Mouse (Mus musculus): Measurements from ENCODE around the gene Lrrc75b. TPM values are rescaled to one million over a fixed set of nuclear protein-coding genes. Genes with fewer than 3 reads are reported as not detected.

Gene Lrrc75b
- not detected in 2 replicates for polyA plus RNA-seq (2011; ENCODE audit: insufficient read depth, insufficient read length, low read depth, missing spikeins)

- H3K36me3 ChIP-seq (ENCODE audit: control insufficient read depth, insufficient read depth, low read length, poor library complexity, severe bottlenecking): no peaks in the 10 kb centered on the region
- H3K27ac ChIP-seq (ENCODE audit: insufficient read depth, low read length): no peak within 1 kb of the TSS
- peaks cover 4% of the 10 kb centered on the region for H3K4me1 ChIP-seq (ENCODE audit: control insufficient read depth, insufficient read depth, low read length)
- peak within 1 kb of the TSS; percentile 54 for H3K4me3 ChIP-seq (ENCODE audit: low read depth, low read length)
- TF ChIP-seq CTCF (IDR thresholded peaks at IDR 0.05; ENCODE audit: low read depth, low read length) (no peak), POLR2A (IDR thresholded peaks at IDR 0.05; ENCODE audit: insufficient read depth, low read length) (no peak), EP300 (IDR thresholded peaks at IDR 0.05; ENCODE audit: insufficient read depth, low read depth, low read length) (no peak)
- no peaks in the 10 kb centered on the region for H3K9me3 ChIP-seq (replicated peaks; ENCODE audit: control insufficient read depth, insufficient read depth, low read length, poor library complexity, severe bottlenecking)
- H3K27me3 ChIP-seq (ENCODE audit: control insufficient read depth, insufficient read depth, low read length, poor library complexity, severe bottlenecking): peaks cover 4% of the 10 kb centered on the region; the same call in 1 of the 2 replicates
- H3K9ac ChIP-seq (ENCODE audit: low read depth, poor library complexity, severe bottlenecking): peak within 1 kb of the TSS; percentile 64
Measured at GRCm38 (mm10) chr10:75559676-75560548, at the start of gene Lrrc75b. Gene Lrrc75b, minus strand, starts transcription at chr10:75560330.

- TF ChIP-seq CTCF (IDR thresholded peaks at IDR 0.05; ENCODE audit: low read depth, low read length) (no peak), EP300 (IDR thresholded peaks at IDR 0.05; ENCODE audit: insufficient read depth, low read depth, low read length) (no peak), POLR2A (IDR thresholded peaks at IDR 0.05; ENCODE audit: insufficient read depth, low read length) (no peak)
- Histone ChIP-seq H3K4me3 (ENCODE audit: low read depth, low read length) (no peak overlapping the region), H3K27me3 (ENCODE audit: control insufficient read depth, insufficient read depth, low read length, poor library complexity, severe bottlenecking) (no peaks in the 10 kb centered on the region), H3K27ac (ENCODE audit: insufficient read depth, low read length) (no peak overlapping the region), H3K9me3 (replicated peaks; ENCODE audit: control insufficient read depth, insufficient read depth, low read length, poor library complexity, severe bottlenecking) (no peaks in the 10 kb centered on the region), H3K36me3 (ENCODE audit: control insufficient read depth, insufficient read depth, low read length, poor library complexity, severe bottlenecking) (no peaks in the 10 kb centered on the region), H3K9ac (ENCODE audit: low read depth, poor library complexity, severe bottlenecking) (no peak overlapping the region), H3K4me1 (ENCODE audit: control insufficient read depth, insufficient read depth, low read length) (no peaks in the 10 kb centered on the region)
Measured at GRCm38 (mm10) chr10:75608975-75609374, 48.8 kb upstream of the Lrrc75b start.

- Histone ChIP-seq H3K4me1 (ENCODE audit: control insufficient read depth, insufficient read depth, low read length) (no peaks in the 10 kb centered on the region), H3K27me3 (ENCODE audit: control insufficient read depth, insufficient read depth, low read length, poor library complexity, severe bottlenecking) (no peaks in the 10 kb centered on the region), H3K36me3 (ENCODE audit: control insufficient read depth, insufficient read depth, low read length, poor library complexity, severe bottlenecking) (no peaks in the 10 kb centered on the region), H3K27ac (ENCODE audit: insufficient read depth, low read length) (no peak overlapping the region), H3K9ac (ENCODE audit: low read depth, poor library complexity, severe bottlenecking) (no peak overlapping the region), H3K9me3 (replicated peaks; ENCODE audit: control insufficient read depth, insufficient read depth, low read length, poor library complexity, severe bottlenecking) (no peaks in the 10 kb centered on the region), H3K4me3 (ENCODE audit: low read depth, low read length) (no peak overlapping the region)
- TF ChIP-seq EP300 (IDR thresholded peaks at IDR 0.05; ENCODE audit: insufficient read depth, low read depth, low read length) (no peak), POLR2A (IDR thresholded peaks at IDR 0.05; ENCODE audit: insufficient read depth, low read length) (no peak), CTCF (IDR thresholded peaks at IDR 0.05; ENCODE audit: low read depth, low read length) (no peak)
Measured at GRCm38 (mm10) chr10:75607253-75607652, 47.1 kb upstream of the Lrrc75b start.

GRCm38 (mm10) chr10:75605162-75605846 is 45.2 kb upstream of the Lrrc75b start:
- H3K9me3 ChIP-seq (replicated peaks; ENCODE audit: control insufficient read depth, insufficient read depth, low read length, poor library complexity, severe bottlenecking): no peaks in the 10 kb centered on the region
- H3K9ac ChIP-seq (ENCODE audit: low read depth, poor library complexity, severe bottlenecking): no peak overlapping the region
- H3K4me1 ChIP-seq (ENCODE audit: control insufficient read depth, insufficient read depth, low read length): no peaks in the 10 kb centered on the region
- no peaks in the 10 kb centered on the region for H3K36me3 ChIP-seq (ENCODE audit: control insufficient read depth, insufficient read depth, low read length, poor library complexity, severe bottlenecking)
- no peak overlapping the region for H3K27ac ChIP-seq (ENCODE audit: insufficient read depth, low read length)
- H3K27me3 ChIP-seq (ENCODE audit: control insufficient read depth, insufficient read depth, low read length, poor library complexity, severe bottlenecking): no peaks in the 10 kb centered on the region
- peak; percentile 59 for TF ChIP-seq CTCF (IDR thresholded peaks at IDR 0.05; ENCODE audit: low read depth, low read length)
- no peak for TF ChIP-seq EP300 (IDR thresholded peaks at IDR 0.05; ENCODE audit: insufficient read depth, low read depth, low read length)
- TF ChIP-seq POLR2A (IDR thresholded peaks at IDR 0.05; ENCODE audit: insufficient read depth, low read length): no peak
- H3K4me3 ChIP-seq (ENCODE audit: low read depth, low read length): no peak overlapping the region

- TF ChIP-seq POLR2A (IDR thresholded peaks at IDR 0.05; ENCODE audit: insufficient read depth, low read length) (no peak), CTCF (IDR thresholded peaks at IDR 0.05; ENCODE audit: low read depth, low read length) (no peak), EP300 (IDR thresholded peaks at IDR 0.05; ENCODE audit: insufficient read depth, low read depth, low read length) (no peak)
- Histone ChIP-seq H3K27me3 (ENCODE audit: control insufficient read depth, insufficient read depth, low read length, poor library complexity, severe bottlenecking) (no peaks in the 10 kb centered on the region), H3K9me3 (replicated peaks; ENCODE audit: control insufficient read depth, insufficient read depth, low read length, poor library complexity, severe bottlenecking) (no peaks in the 10 kb centered on the region), H3K27ac (ENCODE audit: insufficient read depth, low read length) (no peak overlapping the region), H3K9ac (ENCODE audit: low read depth, poor library complexity, severe bottlenecking) (no peak overlapping the region), H3K4me1 (ENCODE audit: control insufficient read depth, insufficient read depth, low read length) (no peaks in the 10 kb centered on the region), H3K4me3 (ENCODE audit: low read depth, low read length) (no peak overlapping the region), H3K36me3 (ENCODE audit: control insufficient read depth, insufficient read depth, low read length, poor library complexity, severe bottlenecking) (no peaks in the 10 kb centered on the region)
Measured at GRCm38 (mm10) chr10:75600189-75600730, 40.1 kb upstream of the Lrrc75b start.

All from ES-Bruce4 (cell line).